Mouse (Mus musculus) bone marrow, adult 2 months (tissue): ENCODE measurements around the gene Ddb1. TPM values are rescaled to one million over a fixed set of nuclear protein-coding genes. Genes with fewer than 3 reads are reported as not detected.

ENCODE experiments used
- H3K27ac ChIP-seq: fragments of 200-500 bp; 2 replicates; pipeline ENCODE4 v1.5.1; 2012; ENCODE audit warnings: low read depth, mild to moderate bottlenecking, control low read depth, inconsistent platforms, low read length; ENCODE audit not compliant: control insufficient read depth, poor library complexity, insufficient read depth
- H3K4me1 ChIP-seq: fragments of 200-500 bp; 2 replicates; pipeline ENCODE4 v1.6.1; 2011; ENCODE audit warnings: low read length; ENCODE audit not compliant: control insufficient read depth, insufficient read depth
- H3K4me3 ChIP-seq: fragments of 200-500 bp; replicated peaks from 2 replicates; pipeline ENCODE3; 2011; ENCODE audit warnings: mild to moderate bottlenecking, low read depth, low read length, control low read depth; ENCODE audit not compliant: control insufficient read depth
- CTCF ChIP-seq: fragments of 200-500 bp; IDR thresholded peaks from 2 replicates; pipeline ENCODE4 v1.5.1; 2011; ENCODE audit warnings: low read length, control low read depth; ENCODE audit not compliant: control insufficient read depth, insufficient read depth
- POLR2A ChIP-seq: fragments of 200-500 bp; IDR thresholded peaks from 2 replicates; pipeline ENCODE4 v1.6.1; 2011; ENCODE audit warnings: low read depth, mild to moderate bottlenecking, control low read depth, low read length, borderline replicate concordance; ENCODE audit not compliant: control insufficient read depth
- WGBS: fragments of 180-500 bp; shearing (Covaris S2); methylation state at CpG from one replicate; pipeline ENCODE4 v1.1.7; 2018; 5-methylcytosine and 5-hydroxymethylcytosine counted together
- polyA plus RNA-seq: library from polyadenylated mRNA; stranded (reverse); fragments of >200 nt; gene quantifications from 2 replicates; pipeline ENCODE4 v1.2.4, GENCODE M21; 2011; ENCODE audit warnings: low replicate concordance; ENCODE audit not compliant: missing spikeins, insufficient read depth, insufficient read length

The Ddb1 gene
- polyA plus RNA-seq, 1 experiment = 107 TPM

GRCm38 (mm10) chr19:10661373-10661772 lies 56.2 kb downstream of the Ddb1 start:
- Histone ChIP-seq H3K27ac (peak overlapping the region; percentile 79), H3K4me1 (peaks cover 2% of the 10 kb centered on the region; the same call in 1 of the 2 replicates), H3K4me3 (no peak overlapping the region)
- TF ChIP-seq POLR2A = no peak
- TF ChIP-seq CTCF = no peak
- 64% methylated on average over 5 of the region's 5 CpGs for WGBS

- 49% methylated on average over 2 of the region's 2 CpGs for WGBS
- Histone ChIP-seq H3K4me3 (no peak overlapping the region), H3K4me1 (peaks cover 2% of the 10 kb centered on the region; the same call in 1 of the 2 replicates), H3K27ac (peak overlapping the region; percentile 56)
- no peak for TF ChIP-seq CTCF
- TF ChIP-seq POLR2A = no peak
Observed at GRCm38 (mm10) chr19:10661919-10662318, 56.8 kb downstream of the Ddb1 start.

GRCm38 (mm10) chr19:10662665-10663064 lies 57.5 kb downstream of the Ddb1 start:
- TF ChIP-seq CTCF = no peak
- TF ChIP-seq POLR2A = no peak
- 38% methylated on average over 3 of the region's 3 CpGs for WGBS
- Histone ChIP-seq H3K4me1 (peaks cover 2% of the 10 kb centered on the region; the same call in 1 of the 2 replicates), H3K4me3 (no peak overlapping the region), H3K27ac (peak overlapping the region; percentile 56; the same call in 1 of the 2 replicates)

GRCm38 (mm10) chr19:10665093-10665492 lies 60.0 kb downstream of the Ddb1 start:
- TF ChIP-seq CTCF (no peak), POLR2A (no peak)
- peaks cover 2% of the 10 kb centered on the region; the same call in 1 of the 2 replicates for H3K4me1 ChIP-seq
- no peak overlapping the region for H3K4me3 ChIP-seq
- WGBS = 64% methylated on average over 3 of the region's 3 CpGs
- H3K27ac ChIP-seq = no peak overlapping the region

GRCm38 (mm10) chr19:10665499-10665898 lies 60.4 kb downstream of the Ddb1 start:
- TF ChIP-seq POLR2A = no peak
- TF ChIP-seq CTCF = peak; percentile 94
- peaks cover 2% of the 10 kb centered on the region; the same call in 1 of the 2 replicates for H3K4me1 ChIP-seq
- no peak overlapping the region for H3K27ac ChIP-seq
- 6% methylated on average over 2 of the region's 2 CpGs for WGBS
- no peak overlapping the region for H3K4me3 ChIP-seq

GRCm38 (mm10) chr19:10671319-10671718 lies 66.2 kb downstream of the Ddb1 start:
- TF ChIP-seq CTCF (no peak), POLR2A (no peak)
- Histone ChIP-seq H3K4me1 (no peaks in the 10 kb centered on the region), H3K4me3 (no peak overlapping the region), H3K27ac (no peak overlapping the region)
- 74% methylated on average over 4 of the region's 4 CpGs for WGBS

GRCm38 (mm10) chr19:10671854-10672417 lies 66.8 kb downstream of the Ddb1 start:
- TF ChIP-seq CTCF (no peak), POLR2A (no peak)
- H3K4me3 ChIP-seq = no peak overlapping the region
- WGBS = 80% methylated on average over 9 of the region's 9 CpGs

GRCm38 (mm10) chr19:10673275-10673674 lies 68.1 kb downstream of the Ddb1 start:
- Histone ChIP-seq H3K4me1 (no peaks in the 10 kb centered on the region), H3K27ac (no peak overlapping the region), H3K4me3 (no peak overlapping the region)
- 76% methylated on average over 1 of the region's 1 CpGs for WGBS
- TF ChIP-seq CTCF (no peak), POLR2A (no peak)

More at GRCm38 (mm10) chr19:10671854-10672417, 66.8 kb downstream of the Ddb1 start:
- H3K27ac ChIP-seq = no peak overlapping the region
- H3K4me1 ChIP-seq = no peaks in the 10 kb centered on the region
